Mouse (Mus musculus): ENCODE measurements around the gene Frem1. TPM values are rescaled to one million over a fixed set of nuclear protein-coding genes. Genes with fewer than 3 reads are reported as not detected.

Frem1 gene
- total and polyA plus RNA-seq, 2 experiments from 2014 or later, result 1.9 to 7.5 TPM

- Histone ChIP-seq H3K4me2 (ENCODE audit: low read depth, low read length) (peak overlapping the region; percentile 13), H3K36me3 (ENCODE audit: insufficient read depth, low read length) (no peaks in the 10 kb centered on the region), H3K4me3 (ENCODE audit: low read length) (no peak overlapping the region), H3K9ac (replicated peaks; ENCODE audit: low read length) (no peak overlapping the region), H3K27ac (no peak overlapping the region), H3K27me3 (ENCODE audit: insufficient read depth, low read length) (no peaks in the 10 kb centered on the region), H3K4me1 (ENCODE audit: insufficient read depth, low read length) (no peaks in the 10 kb centered on the region), H3K9me3 (ENCODE audit: low read length) (no peaks in the 10 kb centered on the region)
- DNase-seq (ENCODE audit: low spot score), result peak; percentile 43
- TF ChIP-seq CTCF (IDR thresholded peaks at IDR 0.05; ENCODE audit: low read depth), result no peak
- WGBS, result 50% methylated on average over 14 of the region's 14 CpGs
- peak; percentile 56 for ATAC-seq
Observed at GRCm38 (mm10) chr4:82957827-82958538, 94.2 kb downstream of the Frem1 start.

- WGBS, result 40% methylated on average over 4 of the region's 4 CpGs
- peak; percentile 16; the same call in 1 of the 2 replicates for TF ChIP-seq CTCF (IDR thresholded peaks at IDR 0.05; ENCODE audit: low read depth)
- H3K4me3 ChIP-seq (ENCODE audit: low read length), result no peak overlapping the region
Observed at GRCm38 (mm10) chr4:82953992-82954391, 98.1 kb downstream of the Frem1 start.

GRCm38 (mm10) chr4:82949511-82949910, 102.6 kb downstream of the Frem1 start:
- no peak overlapping the region for H3K27ac ChIP-seq
- no peaks in the 10 kb centered on the region for H3K36me3 ChIP-seq (ENCODE audit: insufficient read depth, low read length)
- no peaks in the 10 kb centered on the region for H3K27me3 ChIP-seq (ENCODE audit: insufficient read depth, low read length)
- no peaks in the 10 kb centered on the region for H3K4me1 ChIP-seq (ENCODE audit: insufficient read depth, low read length)
- H3K9ac ChIP-seq (replicated peaks; ENCODE audit: low read length), result no peak overlapping the region
- WGBS, result 53% methylated on average over 8 of the region's 8 CpGs
- no peaks in the 10 kb centered on the region for H3K9me3 ChIP-seq (ENCODE audit: low read length)
- ATAC-seq, result no peak
- no peak overlapping the region for H3K4me3 ChIP-seq (ENCODE audit: low read length)
- H3K4me2 ChIP-seq (ENCODE audit: low read depth, low read length), result no peak overlapping the region
- no peak for DNase-seq (ENCODE audit: low spot score)
- TF ChIP-seq CTCF (IDR thresholded peaks at IDR 0.05; ENCODE audit: low read depth), result no peak

More at GRCm38 (mm10) chr4:82953992-82954391, 98.1 kb downstream of the Frem1 start:
- H3K9ac ChIP-seq (replicated peaks; ENCODE audit: low read length), result no peak overlapping the region
- H3K27me3 ChIP-seq (ENCODE audit: insufficient read depth, low read length), result no peaks in the 10 kb centered on the region
- DNase-seq (ENCODE audit: low spot score) (no peak), ATAC-seq (no peak)
- H3K9me3 ChIP-seq (ENCODE audit: low read length), result no peaks in the 10 kb centered on the region
- H3K4me1 ChIP-seq (ENCODE audit: insufficient read depth, low read length), result no peaks in the 10 kb centered on the region
- H3K4me2 ChIP-seq (ENCODE audit: low read depth, low read length), result no peak overlapping the region
- H3K36me3 ChIP-seq (ENCODE audit: insufficient read depth, low read length), result no peaks in the 10 kb centered on the region
- no peak overlapping the region for H3K27ac ChIP-seq

- DNase-seq (ENCODE audit: low spot score) (peak; percentile 54), ATAC-seq (no peak)
- H3K4me2 ChIP-seq (ENCODE audit: low read depth, low read length), result no peak overlapping the region
- no peak for TF ChIP-seq CTCF (IDR thresholded peaks at IDR 0.05; ENCODE audit: low read depth)
- H3K27ac ChIP-seq, result peak overlapping the region; percentile 49
- no peak overlapping the region for H3K4me3 ChIP-seq (ENCODE audit: low read length)
- WGBS, result 43% methylated on average over 8 of the region's 8 CpGs
- no peaks in the 10 kb centered on the region for H3K27me3 ChIP-seq (ENCODE audit: insufficient read depth, low read length)
- H3K9ac ChIP-seq (replicated peaks; ENCODE audit: low read length), result no peak overlapping the region
- no peaks in the 10 kb centered on the region for H3K9me3 ChIP-seq (ENCODE audit: low read length)
- H3K4me1 ChIP-seq (ENCODE audit: insufficient read depth, low read length), result no peaks in the 10 kb centered on the region
- no peaks in the 10 kb centered on the region for H3K36me3 ChIP-seq (ENCODE audit: insufficient read depth, low read length)
Observed at GRCm38 (mm10) chr4:82946721-82947120, 105.4 kb downstream of the Frem1 start.

- WGBS, result 22% methylated on average over 3 of the region's 3 CpGs
Observed at GRCm38 (mm10) chr4:82946276-82946612, 105.9 kb downstream of the Frem1 start.

DNA sequence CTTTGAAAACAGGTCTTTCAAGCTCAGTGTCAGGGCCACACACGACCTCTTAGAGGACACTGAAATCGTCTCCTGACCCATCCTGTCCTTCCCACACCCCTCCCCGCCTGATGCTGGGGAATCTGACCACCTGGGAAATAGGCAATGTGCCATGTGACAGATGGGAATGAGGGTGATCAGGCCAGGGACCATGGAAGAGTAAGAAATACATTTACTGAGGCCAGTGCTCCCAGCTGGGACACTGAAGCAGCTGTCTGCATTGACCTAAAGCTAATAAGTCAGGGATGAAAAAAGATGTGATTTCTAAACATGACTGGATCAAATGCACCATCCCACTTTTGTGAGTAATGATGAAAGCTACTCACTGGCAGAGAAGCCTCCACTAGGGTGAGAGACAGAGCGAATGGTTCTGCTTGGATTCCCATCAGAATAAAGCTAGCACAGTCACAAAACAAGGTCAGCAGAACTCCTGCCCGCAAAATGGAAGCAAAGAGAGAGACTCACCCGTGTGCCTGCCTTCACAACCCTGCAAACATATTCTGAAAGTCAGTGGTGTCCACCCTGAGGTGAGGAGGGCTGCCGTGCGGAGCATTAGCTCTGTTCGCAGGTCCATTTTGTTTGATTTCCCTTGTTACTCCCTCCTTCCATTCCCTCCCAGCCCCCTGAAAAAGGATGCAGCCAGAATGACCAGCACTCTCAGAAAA, 106.4 kb downstream of the Frem1 start:
- peak overlapping the region; percentile 30; the same call in 1 of the 2 replicates for H3K4me2 ChIP-seq (ENCODE audit: low read depth, low read length)
- no peak overlapping the region for H3K9ac ChIP-seq (replicated peaks; ENCODE audit: low read length)
- 49% methylated on average over 9 of the region's 9 CpGs for WGBS
- H3K27ac ChIP-seq, result peak overlapping the region; percentile 76
- ATAC-seq, result peak; percentile 65
- H3K27me3 ChIP-seq (ENCODE audit: insufficient read depth, low read length), result no peaks in the 10 kb centered on the region
- TF ChIP-seq CTCF (IDR thresholded peaks at IDR 0.05; ENCODE audit: low read depth), result no peak
- no peaks in the 10 kb centered on the region for H3K36me3 ChIP-seq (ENCODE audit: insufficient read depth, low read length)
- no peak overlapping the region for H3K4me3 ChIP-seq (ENCODE audit: low read length)
- peak; percentile 76 for DNase-seq (ENCODE audit: low spot score)
- no peaks in the 10 kb centered on the region for H3K9me3 ChIP-seq (ENCODE audit: low read length)
- no peaks in the 10 kb centered on the region for H3K4me1 ChIP-seq (ENCODE audit: insufficient read depth, low read length)

More at GRCm38 (mm10) chr4:82946276-82946612, 105.9 kb downstream of the Frem1 start:
- Histone ChIP-seq H3K27ac (peak overlapping the region; percentile 76), H3K36me3 (ENCODE audit: insufficient read depth, low read length) (no peaks in the 10 kb centered on the region), H3K4me3 (ENCODE audit: low read length) (no peak overlapping the region), H3K27me3 (ENCODE audit: insufficient read depth, low read length) (no peaks in the 10 kb centered on the region), H3K4me1 (ENCODE audit: insufficient read depth, low read length) (no peaks in the 10 kb centered on the region), H3K9ac (replicated peaks; ENCODE audit: low read length) (no peak overlapping the region), H3K4me2 (ENCODE audit: low read depth, low read length) (peak overlapping the region; percentile 30; the same call in 1 of the 2 replicates), H3K9me3 (ENCODE audit: low read length) (no peaks in the 10 kb centered on the region)
- TF ChIP-seq CTCF (IDR thresholded peaks at IDR 0.05; ENCODE audit: low read depth), result no peak
- ATAC-seq (peak; percentile 80), DNase-seq (ENCODE audit: low spot score) (peak; percentile 84)

Measured in hindbrain, postnatal 0 days (tissue).